Mouse (Mus musculus) MEL (cell line): ENCODE data around the gene Smarca4. TPM values are rescaled to one million over a fixed set of nuclear protein-coding genes. Genes with fewer than 3 reads are reported as not detected.

ENCODE experiments used
- DNase-seq: peaks from one replicate; pipeline ENCODE4 v3.0.0; 2011; ENCODE audit warnings: low read depth, low spot score
- H3K27ac ChIP-seq: 2 replicates; pipeline ENCODE4 v1.5.1; 2012; ENCODE audit warnings: low read depth, mild to moderate bottlenecking, control low read depth, low read length, moderate library complexity; ENCODE audit not compliant: control insufficient read depth
- H3K27me3 ChIP-seq, 2 experiments: fragments of 150-350 bp in 1 of 2; sonication (generic) in 1 of 2; 2 replicates each; pipeline ENCODE4 v1.6.1; 2012; ENCODE audit warnings: low read length in 2 of 2, mild to moderate bottlenecking in 2 of 2, improper control_type of control experiment in 1 of 2, moderate library complexity in 1 of 2; ENCODE audit not compliant: insufficient read depth in 2 of 2, control insufficient read depth in 1 of 2
- H3K36me3 ChIP-seq, 2 experiments: 2 replicates each; pipeline ENCODE4 v1.6.1; 2012 to 2014; ENCODE audit warnings: low read length in 2 of 2, improper control_type of control experiment in 1 of 2, inconsistent platforms in 1 of 2, mild to moderate bottlenecking in 1 of 2; ENCODE audit not compliant: insufficient read depth in 2 of 2, control insufficient read depth in 1 of 2
- H3K4me1 ChIP-seq, 2 experiments: fragments of 150-350 bp in 1 of 2; sonication (generic) in 1 of 2; 2 replicates each; pipeline ENCODE4 v1.6.1; 2012; ENCODE audit warnings: low read length in 2 of 2, improper control_type of control experiment in 1 of 2, mild to moderate bottlenecking in 1 of 2; ENCODE audit not compliant: insufficient read depth in 2 of 2, control insufficient read depth in 1 of 2
- H3K4me3 ChIP-seq, 2 experiments: fragments of 150-350 bp in 1 of 2; sonication (generic) in 1 of 2; 2 replicates each; pipeline ENCODE4 v1.5.1; 2012; ENCODE audit warnings: low read depth in 2 of 2, low read length in 2 of 2, mild to moderate bottlenecking in 2 of 2, moderate library complexity in 2 of 2, control low read depth in 1 of 2, improper control_type of control experiment in 1 of 2; ENCODE audit not compliant: control insufficient read depth in 1 of 2, insufficient read depth in 1 of 2
- H3K79me2 ChIP-seq: 2 replicates; pipeline ENCODE4 v1.6.1; 2012; ENCODE audit warnings: mild to moderate bottlenecking, low read length, moderate library complexity; ENCODE audit not compliant: control insufficient read depth, poor library complexity, insufficient read depth
- H3K9ac ChIP-seq: 2 replicates; pipeline ENCODE4 v1.6.1; 2012; ENCODE audit warnings: low read depth, mild to moderate bottlenecking, control low read depth, low read length, moderate library complexity; ENCODE audit not compliant: control insufficient read depth, poor library complexity, severe bottlenecking
- H3K9me3 ChIP-seq: fragments of 150-350 bp; sonication (generic); replicated peaks from 2 replicates; pipeline ENCODE4 v1.6.1; 2012; ENCODE audit warnings: mild to moderate bottlenecking, low read length, improper control_type of control experiment, moderate library complexity; ENCODE audit not compliant: insufficient read depth
- CHD1 ChIP-seq: IDR thresholded peaks from 2 replicates; pipeline ENCODE4 v1.6.1; 2012; ENCODE audit warnings: low read depth, mild to moderate bottlenecking, inconsistent platforms, low read length, improper control_type of control experiment
- ELF1 ChIP-seq: IDR thresholded peaks from 2 replicates; pipeline ENCODE4 v1.6.1; 2014; ENCODE audit warnings: low read depth, mild to moderate bottlenecking, inconsistent platforms, low read length, improper control_type of control experiment, moderate library complexity
- EP300 ChIP-seq, 2 experiments: IDR thresholded peaks; 2 replicates each; pipeline ENCODE4 v1.6.1; 2011; ENCODE audit warnings: improper control_type of control experiment in 2 of 2, low read length in 2 of 2, low read depth in 1 of 2, mild to moderate bottlenecking in 1 of 2
- ETS1 ChIP-seq: IDR thresholded peaks from 2 replicates; pipeline ENCODE4 v1.6.1; 2012; ENCODE audit warnings: low read depth, mild to moderate bottlenecking, inconsistent platforms, low read length, improper control_type of control experiment, moderate library complexity
- GATA1 ChIP-seq: IDR thresholded peaks from 2 replicates; pipeline ENCODE4 v1.6.1; 2011; ENCODE audit warnings: low read depth, low read length, improper control_type of control experiment
- HCFC1 ChIP-seq: IDR thresholded peaks from 2 replicates; pipeline ENCODE4 v1.6.1; 2012; ENCODE audit warnings: low read depth, mild to moderate bottlenecking, inconsistent platforms, low read length, improper control_type of control experiment, moderate library complexity
- JUND ChIP-seq: IDR thresholded peaks from 2 replicates; pipeline ENCODE4 v1.6.1; 2011; ENCODE audit warnings: low read depth, mild to moderate bottlenecking, improper control_type of control experiment, low read length
- MAFK ChIP-seq: IDR thresholded peaks from 2 replicates; pipeline ENCODE4 v1.6.1; 2011; ENCODE audit warnings: low read depth, mild to moderate bottlenecking, low read length, improper control_type of control experiment, borderline replicate concordance
- MAX ChIP-seq: IDR thresholded peaks from 2 replicates; pipeline ENCODE4 v1.6.1; 2011; ENCODE audit warnings: low read length, improper control_type of control experiment
- MAZ ChIP-seq: IDR thresholded peaks from 2 replicates; pipeline ENCODE4 v1.6.1; 2012; ENCODE audit warnings: low read depth, mild to moderate bottlenecking, inconsistent platforms, low read length, improper control_type of control experiment
- MEF2A ChIP-seq: IDR thresholded peaks from 2 replicates; pipeline ENCODE4 v1.6.1; 2014; ENCODE audit warnings: low read depth, mild to moderate bottlenecking, inconsistent platforms, low read length, improper control_type of control experiment; ENCODE audit not compliant: poor library complexity, insufficient replicate concordance, severe bottlenecking; ENCODE audit errors: extremely low read depth
- MXI1 ChIP-seq: IDR thresholded peaks from 2 replicates; pipeline ENCODE4 v1.6.1; 2011; ENCODE audit warnings: mild to moderate bottlenecking, low read depth, low read length, improper control_type of control experiment
- MYB ChIP-seq: IDR thresholded peaks from 2 replicates; pipeline ENCODE4 v1.6.1; 2011; ENCODE audit warnings: mild to moderate bottlenecking, low read depth, low read length, improper control_type of control experiment
- MYC ChIP-seq: IDR thresholded peaks from 2 replicates; pipeline ENCODE4 v1.6.1; 2011; ENCODE audit warnings: low read depth, mild to moderate bottlenecking, low read length, improper control_type of control experiment, moderate library complexity
- NELFE ChIP-seq: IDR thresholded peaks from 2 replicates; pipeline ENCODE4 v1.6.1; 2011; ENCODE audit warnings: low read depth, low read length, improper control_type of control experiment
- NRF1 ChIP-seq: IDR thresholded peaks from 2 replicates; pipeline ENCODE4 v1.6.1; 2014; ENCODE audit warnings: low read depth, mild to moderate bottlenecking, inconsistent platforms, low read length, improper control_type of control experiment, moderate library complexity; ENCODE audit not compliant: poor library complexity, insufficient read depth, severe bottlenecking
- POLR2A ChIP-seq, 2 experiments: IDR thresholded peaks; 2 replicates each; pipeline ENCODE4 v1.6.1; 2011 to 2012; ENCODE audit warnings: low read length in 2 of 2, mild to moderate bottlenecking in 2 of 2, control low read depth in 1 of 2, improper control_type of control experiment in 1 of 2, low read depth in 1 of 2, moderate library complexity in 1 of 2; ENCODE audit not compliant: control insufficient read depth in 1 of 2, insufficient read depth in 1 of 2, poor library complexity in 1 of 2
- POLR2AphosphoS2 ChIP-seq: IDR thresholded peaks from 2 replicates; pipeline ENCODE4 v1.6.1; 2011; ENCODE audit warnings: low read length, improper control_type of control experiment
- POLR2AphosphoS5 ChIP-seq: IDR thresholded peaks from 2 replicates; pipeline ENCODE4 v1.6.1; 2012; ENCODE audit warnings: low read depth, borderline replicate concordance, mild to moderate bottlenecking, inconsistent platforms, low read length, moderate library complexity, mixed read lengths
- SIN3A ChIP-seq: IDR thresholded peaks from 2 replicates; pipeline ENCODE4 v1.6.1; 2012; ENCODE audit warnings: low read length, improper control_type of control experiment, inconsistent platforms
- SMC3 ChIP-seq: IDR thresholded peaks from 2 replicates; pipeline ENCODE4 v1.6.1; 2011; ENCODE audit warnings: low read depth, low read length, improper control_type of control experiment
- TAL1 ChIP-seq: IDR thresholded peaks from 2 replicates; pipeline ENCODE4 v1.6.1; 2012; ENCODE audit warnings: mild to moderate bottlenecking, inconsistent platforms, low read length, moderate library complexity, mixed read lengths
- TBP ChIP-seq: IDR thresholded peaks from 2 replicates; pipeline ENCODE4 v1.8.0; 2011; ENCODE audit warnings: low read depth, low read length, improper control_type of control experiment
- USF1 ChIP-seq: IDR thresholded peaks from 2 replicates; pipeline ENCODE4 v1.6.1; 2014; ENCODE audit warnings: low read depth, mild to moderate bottlenecking, inconsistent platforms, low read length, improper control_type of control experiment, moderate library complexity
- ZC3H11A ChIP-seq: IDR thresholded peaks from 2 replicates; pipeline ENCODE4 v1.6.1; 2012; ENCODE audit warnings: low read depth, mild to moderate bottlenecking, inconsistent platforms, low read length, improper control_type of control experiment
- ZNF384 ChIP-seq: IDR thresholded peaks from 2 replicates; pipeline ENCODE4 v1.6.1; 2012; ENCODE audit warnings: low read depth, mild to moderate bottlenecking, inconsistent platforms, low read length, improper control_type of control experiment
- polyA plus RNA-seq, 2 experiments: library from polyadenylated mRNA; stranded (reverse) in 1 of 2; unstranded in 1 of 2; fragments of >175 nt in 1 of 2; fragments of >200 nt in 1 of 2; gene quantifications; 2 replicates each; pipeline versions ENCODE4 v1.2.1 to v1.2.4; 2012; ENCODE audit warnings: low replicate concordance in 2 of 2, low read depth in 1 of 2; ENCODE audit not compliant: insufficient read length in 2 of 2, insufficient read depth in 1 of 2, missing spikeins in 1 of 2
- total RNA-seq: library from RNA; depleted of rRNA; stranded (reverse); fragments of 300-350 nt; gene quantifications from 2 replicates; pipeline ENCODE4 v1.2.3, GENCODE M21; 2012

Gene Smarca4
- total and polyA plus RNA-seq, 3 experiments, result 71.4 to 381 (median 249) TPM

DNA sequence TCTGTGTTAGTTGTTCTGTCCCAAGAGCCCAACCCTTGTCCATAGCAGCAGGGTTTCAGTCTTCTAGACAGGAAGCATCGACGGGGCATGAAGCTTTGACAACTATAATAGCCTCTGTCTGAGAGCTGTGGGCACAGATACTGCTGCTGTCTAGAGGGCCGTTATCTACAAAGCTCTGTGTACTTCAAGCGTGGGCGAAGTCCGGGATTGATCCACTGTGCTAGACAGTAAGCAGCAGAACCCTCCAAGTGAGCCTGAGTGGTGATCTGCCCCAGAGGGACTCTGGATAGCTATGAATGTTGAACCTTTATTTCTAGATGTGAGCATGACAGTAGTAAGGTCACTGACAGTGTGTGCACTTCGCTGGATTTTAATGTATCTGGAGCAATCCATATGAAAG is 72.6 kb downstream of the Smarca4 start:
- H3K9ac ChIP-seq, result no peak overlapping the region
- TF ChIP-seq NELFE, result no peak
- TF ChIP-seq USF1, result no peak
- TF ChIP-seq SMC3, result no peak
- TF ChIP-seq MAX, result no peak
- no peak; the same call in 1 of the 2 replicates for TF ChIP-seq POLR2AphosphoS2
- TF ChIP-seq POLR2A (IDR thresholded peaks at IDR 0.05; ENCODE audit: control insufficient read depth in 1 of 2, insufficient read depth in 1 of 2, low read depth in 1 of 2, low read length in 2 of 2, poor library complexity in 1 of 2), result no peak
- no peak for TF ChIP-seq HCFC1
- TF ChIP-seq NRF1, result no peak
- TF ChIP-seq, all 39 proteins: peak for 0
- DNase-seq, result no peak
- Histone ChIP-seq H3K4me3 (no peak overlapping the region), H3K36me3 (peaks cover 0 to 79% of the 10 kb centered on the region in 2 experiments; a peak in 2 of 4 replicates), H3K79me2 (no peaks in the 10 kb centered on the region), H3K27ac (no peak overlapping the region), H3K27me3 (no peaks in the 10 kb centered on the region), H3K4me1 (no peaks in the 10 kb centered on the region), H3K9me3 (no peaks in the 10 kb centered on the region)

GRCm38 (mm10) chr9:21690031-21690430 is 74.1 kb downstream of the Smarca4 start:
- H3K27ac ChIP-seq, result no peak overlapping the region
- no peaks in the 10 kb centered on the region for H3K4me1 ChIP-seq
- H3K9me3 ChIP-seq, result no peaks in the 10 kb centered on the region
- no peaks in the 10 kb centered on the region for H3K79me2 ChIP-seq
- H3K36me3 ChIP-seq, result peaks cover 0 to 75% of the 10 kb centered on the region in 2 experiments; a peak in 2 of 4 replicates
- DNase-seq, result no peak
- TF ChIP-seq JUND, result no peak
- no peak for TF ChIP-seq SIN3A
- TF ChIP-seq HCFC1, result no peak
- TF ChIP-seq SMC3, result no peak
- no peaks in the 10 kb centered on the region for H3K27me3 ChIP-seq
- no peak overlapping the region for H3K4me3 ChIP-seq
- H3K9ac ChIP-seq, result no peak overlapping the region

DNA sequence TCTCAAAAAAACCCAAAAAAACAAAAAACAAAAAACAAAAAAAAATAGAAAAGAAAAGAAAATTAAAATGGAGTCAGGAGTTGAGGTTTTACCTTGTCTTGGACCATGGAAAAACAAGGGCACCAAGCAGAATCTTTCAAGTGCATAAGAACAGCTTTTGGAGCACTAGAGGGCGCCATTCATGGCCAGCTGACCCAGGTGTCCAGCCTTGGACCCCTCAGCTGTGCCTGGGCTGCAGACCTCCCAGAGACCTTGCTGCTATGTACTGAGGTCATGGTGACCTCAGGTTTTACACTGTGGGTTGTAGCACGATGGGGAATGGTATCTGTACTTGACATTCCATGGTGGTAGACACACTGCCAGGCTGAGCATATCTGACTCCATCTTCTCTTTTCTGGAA is 75.9 kb downstream of the Smarca4 start:
- peak; percentile 75 for DNase-seq
- Histone ChIP-seq H3K79me2 (no peaks in the 10 kb centered on the region), H3K9ac (no peak overlapping the region), H3K27me3 (no peaks in the 10 kb centered on the region), H3K4me3 (no peak overlapping the region), H3K27ac (no peak overlapping the region), H3K4me1 (no peaks in the 10 kb centered on the region), H3K9me3 (no peaks in the 10 kb centered on the region), H3K36me3 (peaks cover 0 to 72% of the 10 kb centered on the region in 2 experiments; a peak in 2 of 4 replicates)
- TF ChIP-seq ETS1 (no peak), USF1 (peak; percentile 46; the same call in 1 of the 2 replicates), CHD1 (no peak), ELF1 (no peak), EP300 (IDR thresholded peaks at IDR 0.05; ENCODE audit: low read depth in 1 of 2, low read length in 2 of 2) (0 out of 4 replicates have a peak, but pooled peaks of 1 of the 2 experiments have one; percentile 11), MAX (no peak), TBP (no peak), SMC3 (peak; percentile 89), MYB (0 out of 2 replicates have a peak, but pooled peaks have one; percentile 17), MAFK (no peak), MEF2A (no peak), HCFC1 (no peak), POLR2AphosphoS5 (no peak), GATA1 (no peak), TAL1 (no peak), MYC (no peak), MXI1 (peak; percentile 39; the same call in 1 of the 2 replicates), ZC3H11A (peak; percentile 53), MAZ (peak; percentile 45; the same call in 1 of the 2 replicates), ZNF384 (0 out of 2 replicates have a peak, but pooled peaks have one; percentile 33)
